Mouse (Mus musculus) ES-Bruce4 (cell line): ENCODE measurements around the gene Gprin1.

Experiments used
- CTCF ChIP-seq: IDR thresholded peaks from one replicate; pipeline ENCODE4 v1.8.1; 2011; ENCODE audit warnings: low read depth, low read length
- EP300 ChIP-seq: IDR thresholded peaks from 2 replicates; pipeline ENCODE4 v1.6.1; 2011; ENCODE audit warnings: low read depth, low read length; ENCODE audit not compliant: insufficient read depth
- POLR2A ChIP-seq: IDR thresholded peaks from one replicate; pipeline ENCODE4 v1.8.1; 2011; ENCODE audit warnings: low read length; ENCODE audit not compliant: insufficient read depth

GRCm38 (mm10) chr13:54765281-54766191 lies 15.9 kb upstream of the Gprin1 start:
- TF ChIP-seq POLR2A (no peak), EP300 (no peak), CTCF (no peak)
